Mouse (Mus musculus): ENCODE results near the gene Szrd1.

Szrd1 gene

DNA sequence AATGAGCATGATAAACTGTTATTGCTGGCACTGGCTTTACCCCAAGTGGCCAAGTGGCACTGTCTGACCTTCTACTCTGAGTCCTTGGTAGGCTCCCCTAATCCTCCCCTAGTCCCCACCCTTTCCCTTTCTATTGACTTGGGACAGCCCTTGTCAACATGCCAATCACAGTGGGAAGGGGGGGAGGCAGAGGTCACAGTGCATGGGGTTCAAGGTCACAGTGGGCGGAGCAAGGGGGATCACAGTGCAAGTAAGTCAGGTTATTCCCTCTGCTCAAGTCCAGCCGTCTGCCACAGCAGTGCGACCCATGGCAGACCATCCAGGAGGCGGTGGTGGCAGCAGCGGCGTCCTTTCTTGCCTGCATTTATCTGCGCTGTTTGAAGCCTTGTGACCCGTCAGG lies 24.2 kb downstream of the Szrd1 start:
- peak; percentile 93 for DNase-seq (ENCODE audit: low read depth, low spot score)

- no peak for DNase-seq (ENCODE audit: low read depth, low spot score)
Observed at GRCm38 (mm10) chr4:141114521-141114981, 25.0 kb downstream of the Szrd1 start.

- peak; percentile 67 for DNase-seq (ENCODE audit: low read depth, low spot score)
Observed at GRCm38 (mm10) chr4:141113831-141114230, 25.7 kb downstream of the Szrd1 start.

GRCm38 (mm10) chr4:141108196-141108732 lies 31.3 kb downstream of the Szrd1 start:
- no peak for DNase-seq (ENCODE audit: low read depth, low spot score)

DNA sequence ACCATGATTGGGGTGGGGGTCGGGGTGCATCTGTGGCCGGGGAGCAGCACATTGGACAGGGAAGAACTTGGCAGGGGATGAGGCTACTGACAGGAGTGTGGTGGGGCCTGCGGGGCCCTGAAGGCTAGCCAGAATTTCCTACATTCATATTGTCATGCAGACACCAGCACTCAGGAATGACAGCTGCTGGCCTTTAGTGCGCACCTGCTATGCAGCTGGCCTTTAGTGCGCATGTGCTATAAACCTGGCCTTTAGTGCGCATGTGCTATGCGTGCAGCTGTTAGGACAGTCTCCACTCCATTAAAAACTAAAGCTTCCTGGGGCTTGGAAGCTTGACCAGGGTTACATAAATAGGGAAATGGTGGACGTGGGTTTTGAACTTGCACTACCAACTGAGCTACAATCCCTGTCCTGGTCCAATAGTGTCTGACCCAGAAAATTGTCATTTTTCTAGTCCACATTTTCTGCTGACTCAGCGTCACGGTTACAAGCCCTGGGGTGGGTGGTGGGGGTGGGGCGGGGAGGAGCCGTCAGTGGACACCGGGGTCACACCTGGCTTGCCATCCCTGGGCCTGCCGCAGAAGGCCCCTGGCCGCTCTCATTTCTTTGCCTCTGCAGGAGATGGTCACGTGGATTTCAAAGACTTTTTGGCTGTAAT lies 32.9 kb downstream of the Szrd1 start:
- no peak for DNase-seq (ENCODE audit: low read depth, low spot score)

DNA sequence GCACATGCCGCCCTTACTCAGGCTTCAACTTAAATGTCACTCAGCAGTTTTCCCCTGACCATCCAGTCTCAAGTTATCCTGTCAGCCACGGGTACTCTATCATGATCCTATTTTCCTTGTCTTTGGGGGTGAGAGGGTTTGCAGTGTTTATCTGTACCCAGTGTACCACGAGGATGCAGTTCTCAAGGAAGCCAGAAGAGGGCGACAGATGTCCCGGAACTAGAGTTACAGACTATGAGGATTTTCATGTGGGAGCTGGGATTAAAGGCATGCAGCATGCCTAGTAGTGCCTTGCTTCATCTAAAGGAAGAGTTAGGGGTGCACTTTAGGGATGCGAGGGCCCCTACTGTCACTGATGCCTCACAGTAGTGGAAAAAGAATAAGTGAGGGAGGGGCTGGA lies 37.7 kb downstream of the Szrd1 start:
- DNase-seq (ENCODE audit: low read depth, low spot score): peak; percentile 83

DNA sequence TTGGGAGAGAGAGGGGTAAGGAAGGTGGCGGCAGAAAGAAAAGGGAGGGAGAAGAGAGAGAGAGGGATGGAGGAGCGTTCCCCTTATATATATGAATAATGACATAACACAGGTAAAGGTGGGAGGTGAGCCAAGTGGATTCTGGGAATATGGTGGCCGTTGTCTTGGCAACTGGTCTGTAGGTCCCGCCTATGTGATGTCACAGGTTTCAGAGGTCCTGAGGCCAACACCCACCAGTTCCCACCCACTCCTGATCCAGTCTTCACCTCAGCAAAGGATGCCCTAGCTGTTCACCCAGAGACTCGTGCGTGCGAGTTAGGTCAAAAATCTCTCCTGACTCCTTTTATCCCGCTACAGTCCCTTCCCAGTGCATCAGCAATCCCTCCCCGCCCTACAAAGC lies 38.3 kb downstream of the Szrd1 start:
- DNase-seq (ENCODE audit: low read depth, low spot score): peak; percentile 70

DNA sequence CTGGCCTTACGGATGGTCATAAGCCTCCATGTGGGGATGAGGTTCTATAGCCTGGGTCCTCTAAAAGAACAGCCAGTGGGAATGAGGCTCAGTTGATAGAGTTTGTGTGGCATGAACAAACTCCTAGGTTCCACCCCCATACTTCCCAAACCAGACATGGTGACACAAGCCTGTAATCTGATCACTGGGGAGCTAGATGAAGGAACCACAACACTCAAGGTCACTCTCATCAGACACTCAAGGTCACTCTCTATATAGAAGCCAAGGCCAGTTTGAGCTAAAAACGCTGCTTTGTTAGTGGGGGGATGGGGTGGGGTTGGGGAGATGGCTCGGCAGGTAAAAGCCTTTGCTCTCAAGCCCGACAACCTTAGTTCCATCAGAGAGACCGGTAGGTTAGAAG lies 39.6 kb downstream of the Szrd1 start:
- DNase-seq (ENCODE audit: low read depth, low spot score): peak; percentile 69

- DNase-seq (ENCODE audit: low read depth, low spot score): no peak
Observed at GRCm38 (mm10) chr4:141098935-141099334, 40.6 kb downstream of the Szrd1 start.

DNA sequence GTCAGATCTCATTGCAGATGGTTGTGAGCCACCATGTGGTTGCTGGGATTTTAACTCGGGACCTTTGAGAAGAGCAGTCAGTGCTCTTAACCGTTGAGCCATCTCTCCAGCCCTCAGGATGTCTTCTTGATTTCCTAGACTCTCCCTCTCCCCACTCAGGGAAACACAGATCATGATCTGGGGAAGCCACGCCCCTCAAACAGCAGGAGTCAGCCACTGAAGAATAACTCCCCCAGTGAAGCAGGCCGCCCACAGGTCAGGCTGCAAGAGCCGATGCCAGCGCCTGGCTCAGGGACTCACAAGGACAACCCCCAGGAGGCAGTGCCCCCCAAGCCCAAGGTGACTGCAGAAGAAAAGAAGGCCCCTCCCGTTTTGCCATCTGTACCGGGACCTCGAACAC lies 42.9 kb downstream of the Szrd1 start:
- peak; percentile 71 for DNase-seq (ENCODE audit: low read depth, low spot score)

DNA sequence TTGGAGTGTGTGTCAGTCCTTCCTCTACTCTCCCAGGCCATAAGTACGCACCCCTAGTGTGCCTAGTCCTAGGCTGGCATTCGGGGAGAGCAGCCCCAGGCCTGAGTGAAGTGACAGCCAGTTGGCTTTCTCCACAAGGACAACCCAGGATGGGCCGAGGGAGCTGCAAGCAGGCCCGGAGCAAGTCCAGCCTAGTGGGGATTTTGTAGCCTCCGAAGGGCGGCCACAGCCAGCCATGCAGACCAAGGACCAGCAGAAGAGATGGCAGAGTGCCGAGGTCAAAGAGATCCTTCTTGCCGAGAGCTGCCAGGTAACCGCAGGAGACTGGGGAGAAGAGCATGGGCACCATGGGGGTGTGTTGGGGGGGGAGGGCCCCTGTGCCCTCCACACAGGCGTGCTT lies 44.6 kb downstream of the Szrd1 start:
- DNase-seq (ENCODE audit: low read depth, low spot score): no peak

DNA sequence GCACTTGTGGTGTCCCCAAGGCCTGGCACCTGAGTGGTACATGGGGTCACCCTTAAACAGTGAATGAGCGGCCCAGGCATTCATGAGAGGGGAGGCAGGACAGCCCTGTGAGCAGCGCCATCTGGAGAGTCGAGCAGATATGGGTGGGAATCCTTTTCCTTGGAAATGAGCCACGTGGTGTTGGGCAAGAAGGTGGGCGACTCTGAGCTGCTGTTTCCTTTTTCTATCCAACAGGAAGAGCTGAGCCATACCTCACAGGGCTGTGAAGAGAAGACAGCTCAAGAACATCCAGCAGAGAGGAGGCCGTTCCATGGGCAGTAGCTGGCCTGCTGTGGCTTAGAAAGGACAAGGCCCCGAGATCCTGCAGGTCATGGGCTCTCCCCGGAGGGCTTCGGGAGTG lies 50.9 kb downstream of the Szrd1 start:
- DNase-seq (ENCODE audit: low read depth, low spot score): no peak

DNA sequence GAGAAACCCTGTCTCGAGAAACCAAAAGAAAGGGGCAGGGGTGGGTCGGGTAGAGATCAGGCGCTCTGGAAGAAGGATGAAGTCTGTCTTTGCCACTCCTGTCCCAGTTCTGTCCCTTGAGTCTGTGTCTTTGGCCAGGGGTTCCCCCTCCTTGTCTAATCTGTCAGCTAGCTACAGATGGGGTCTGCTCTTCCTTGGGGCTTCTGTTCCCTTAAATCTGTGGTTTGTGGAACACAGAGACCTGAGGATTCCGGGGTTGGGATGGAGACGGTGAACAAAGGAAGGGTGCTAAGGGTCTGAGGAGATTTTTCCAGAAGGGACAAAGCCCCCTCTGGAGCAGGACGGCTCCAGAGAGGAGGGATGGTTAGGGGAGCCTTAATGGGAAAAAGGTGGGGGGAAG lies 51.5 kb downstream of the Szrd1 start, which contains the start of gene Spata21:
Spata21 (plus strand) TSS at position 301 of the 400 bp plus-strand sequence.
- no peak for DNase-seq (ENCODE audit: low read depth, low spot score)

DNA sequence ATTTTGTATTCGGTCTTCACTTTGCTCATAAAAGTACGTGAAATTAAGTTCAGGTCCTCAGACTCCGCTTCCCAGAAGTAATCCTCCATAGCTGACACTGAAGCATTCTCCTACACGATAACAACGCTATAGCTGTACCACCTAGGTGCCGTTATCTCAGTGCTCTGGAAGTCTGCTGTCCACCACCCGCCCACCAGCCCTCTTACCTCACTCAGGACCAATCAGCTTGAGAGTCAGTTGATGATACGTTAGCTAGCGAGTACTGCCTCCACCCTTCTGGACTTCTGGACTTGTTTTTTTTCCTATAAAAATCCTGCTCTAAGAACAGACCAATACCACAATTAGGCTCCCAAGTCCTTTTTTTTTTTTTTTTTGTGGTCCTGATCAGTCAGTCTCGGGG lies 52.7 kb downstream of the Szrd1 start:
- DNase-seq (ENCODE audit: low read depth, low spot score): no peak

DNA sequence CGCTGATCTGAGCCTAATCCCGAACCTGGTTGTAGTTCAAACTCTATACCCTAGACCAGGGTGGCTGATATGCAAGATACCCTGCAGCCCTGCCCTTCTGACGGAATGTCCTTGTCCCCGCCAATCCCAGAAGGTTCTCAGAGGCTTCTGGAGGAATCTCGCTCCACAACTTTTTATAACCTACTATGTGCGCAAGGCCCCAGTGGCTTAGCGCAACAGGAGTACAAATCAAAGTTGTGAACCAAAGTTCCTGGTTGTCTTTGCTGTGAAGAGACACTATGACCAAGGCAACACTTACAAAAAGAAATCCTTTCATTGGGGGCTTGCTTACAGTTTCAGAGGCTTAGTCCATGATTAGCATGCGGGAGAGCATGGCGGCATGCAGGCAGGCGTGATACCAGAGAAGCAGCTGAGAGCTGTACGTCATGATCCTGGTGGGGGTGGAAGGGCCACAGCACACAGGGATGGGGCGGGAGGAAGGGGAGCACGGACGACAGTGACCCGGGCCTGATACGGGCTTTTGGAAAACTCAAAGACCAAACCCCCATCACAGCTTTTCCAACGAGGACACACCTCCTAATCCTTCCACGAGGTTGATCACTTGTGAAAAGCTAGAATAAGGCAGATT lies 61.0 kb downstream of the Szrd1 start:
- DNase-seq (ENCODE audit: low read depth, low spot score): no peak

DNA sequence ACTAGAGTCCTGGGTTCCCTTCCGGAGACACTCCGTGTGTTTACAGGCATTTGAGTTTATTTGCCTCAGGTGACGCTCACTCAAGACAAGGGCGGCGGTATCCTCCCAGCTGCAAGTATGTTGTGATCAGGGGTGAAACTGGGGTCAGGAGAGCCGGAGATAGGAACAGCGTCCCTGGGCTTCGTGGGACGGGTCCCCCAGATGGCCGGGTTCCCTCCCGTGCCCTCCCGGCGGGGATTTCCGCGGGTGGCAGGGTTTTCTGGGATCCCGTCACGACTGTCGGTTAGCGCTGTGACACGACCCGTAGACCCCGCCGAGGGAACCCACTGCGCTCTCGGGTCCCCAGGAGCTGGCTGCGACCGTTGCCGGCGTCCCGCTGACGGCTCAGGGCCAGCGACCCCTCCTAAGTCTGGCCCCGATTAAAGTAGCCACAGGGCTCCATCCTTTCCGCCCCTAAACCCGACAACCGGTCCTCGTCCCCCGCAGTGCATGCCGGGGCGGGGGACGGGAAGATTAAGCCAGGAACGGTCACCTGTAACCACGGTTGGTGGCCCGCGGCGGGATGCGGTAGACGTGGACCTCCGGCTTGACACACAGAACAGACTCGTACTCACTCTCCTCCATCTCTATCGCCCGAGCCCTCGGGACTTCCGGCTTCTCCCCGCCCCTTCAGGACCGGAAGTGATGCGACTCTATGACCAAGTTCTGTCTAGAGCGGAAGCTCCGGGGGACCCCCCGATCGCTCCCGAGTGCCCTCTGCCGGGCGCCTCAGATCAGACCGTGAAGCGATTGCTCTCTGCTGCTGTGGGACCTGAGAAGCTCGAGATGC lies 61.7 kb downstream of the Szrd1 start, which contains the start of gene Necap2:
Necap2 (minus strand) TSS at position 677 of the 829 bp plus-strand sequence.
- DNase-seq (ENCODE audit: low read depth, low spot score): peak; percentile 96

- no peak for DNase-seq (ENCODE audit: low read depth, low spot score)
Observed at GRCm38 (mm10) chr4:141076761-141077506, 62.6 kb downstream of the Szrd1 start.

GRCm38 (mm10) chr4:141074109-141074508 lies 65.5 kb downstream of the Szrd1 start:
- DNase-seq (ENCODE audit: low read depth, low spot score): no peak

DNA sequence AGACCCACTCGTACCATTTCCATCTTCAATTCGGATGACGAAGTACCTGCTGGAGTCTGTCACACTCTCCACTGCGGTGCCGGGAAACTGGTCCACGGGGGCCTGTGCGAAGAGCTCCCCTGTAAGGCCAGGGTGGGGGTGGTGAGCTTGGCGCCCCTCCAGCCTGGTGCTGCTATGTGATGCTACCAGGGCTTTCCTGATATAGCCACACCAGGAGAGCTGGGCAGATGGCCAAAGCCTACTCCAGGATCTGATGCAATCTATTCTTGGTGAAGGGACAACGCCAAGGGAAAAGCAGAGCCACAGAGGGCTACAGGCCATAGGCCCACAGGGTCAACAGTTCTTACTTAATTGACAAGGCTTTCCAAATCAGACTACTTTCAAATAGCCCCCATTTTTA lies 65.9 kb downstream of the Szrd1 start:
- DNase-seq (ENCODE audit: low read depth, low spot score): no peak

DNA sequence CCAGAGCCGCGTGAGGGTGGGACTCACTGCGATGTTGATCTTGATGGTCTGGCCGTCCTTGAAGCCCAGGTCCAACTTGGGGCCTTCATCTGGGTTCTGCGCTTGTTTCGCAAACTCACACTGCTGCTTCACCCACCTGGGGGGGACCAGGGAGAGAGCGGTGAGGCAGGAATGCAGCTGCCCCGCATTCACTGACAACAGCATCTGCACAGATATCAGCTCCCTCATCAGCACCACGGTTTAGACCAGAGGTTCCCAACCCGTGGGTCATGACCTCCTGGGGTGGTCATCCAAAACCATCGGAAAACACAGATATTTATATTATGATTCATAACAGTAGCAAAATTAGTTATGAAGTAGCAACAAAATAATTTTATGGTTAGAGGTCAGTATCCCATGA lies 67.1 kb downstream of the Szrd1 start:
- no peak for DNase-seq (ENCODE audit: low read depth, low spot score)

GRCm38 (mm10) chr4:141069731-141070130 lies 69.8 kb downstream of the Szrd1 start:
- peak; percentile 38 for DNase-seq (ENCODE audit: low read depth, low spot score)

Measured in ES-CJ7 (cell line).